Mouse (Mus musculus): Measurements from ENCODE around the gene Chchd10.
"Not testable (repeated sequence)": the region's sequence is repeated elsewhere in the genome, so short reads cannot be mapped to it uniquely, and the experiment has no call there.

The Chchd10 gene

GRCm38 (mm10) chr10:75932891-75933290, at the start of gene Chchd10:
Gene Chchd10, plus strand, starts transcription at chr10:75933130.
- DNase-seq (ENCODE audit: low spot score in 2 of 2), result no peak

- DNase-seq (ENCODE audit: low spot score in 2 of 2), result peak; percentile 71 to 73
These were observed 49.7 kb upstream of the Chchd10 start for GRCm38 (mm10) chr10:75883232-75883552.

- no peak for DNase-seq (ENCODE audit: low spot score in 2 of 2)
These were observed 48.2 kb upstream of the Chchd10 start for GRCm38 (mm10) chr10:75884742-75885141.

- not testable (repeated sequence) for DNase-seq (ENCODE audit: low spot score in 2 of 2)
These were observed 45.4 kb upstream of the Chchd10 start for GRCm38 (mm10) chr10:75887504-75887903.

- no peak for DNase-seq (ENCODE audit: low spot score in 2 of 2)
These were observed 43.4 kb upstream of the Chchd10 start for GRCm38 (mm10) chr10:75889406-75890153.

- DNase-seq (ENCODE audit: low spot score in 2 of 2), result peak; percentile 90
These were observed 39.7 kb upstream of the Chchd10 start, which contains the start of gene Derl3 for GRCm38 (mm10) chr10:75893089-75893750. Gene Derl3, plus strand, starts transcription at chr10:75893413.

- DNase-seq (ENCODE audit: low spot score in 2 of 2), result no peak
These were observed 38.3 kb upstream of the Chchd10 start for GRCm38 (mm10) chr10:75894601-75895000.

GRCm38 (mm10) chr10:75895730-75896129, 37.2 kb upstream of the Chchd10 start:
- no peak for DNase-seq (ENCODE audit: low spot score in 2 of 2)

GRCm38 (mm10) chr10:75896208-75896607, 36.7 kb upstream of the Chchd10 start:
- DNase-seq (ENCODE audit: low spot score in 2 of 2), result no peak

GRCm38 (mm10) chr10:75897373-75897772, 35.6 kb upstream of the Chchd10 start:
- peak in 1 of 2 experiments; percentile 45 for DNase-seq (ENCODE audit: low spot score in 2 of 2)

GRCm38 (mm10) chr10:75898039-75898564, 34.8 kb upstream of the Chchd10 start:
- DNase-seq (ENCODE audit: low spot score in 2 of 2), result no peak

- DNase-seq (ENCODE audit: low spot score in 2 of 2), result peak; percentile 26 to 69
These were observed 34.1 kb upstream of the Chchd10 start for GRCm38 (mm10) chr10:75898846-75899245.

- no peak for DNase-seq (ENCODE audit: low spot score in 2 of 2)
These were observed 28.5 kb upstream of the Chchd10 start for GRCm38 (mm10) chr10:75904391-75904790.

- no peak for DNase-seq (ENCODE audit: low spot score in 2 of 2)
These were observed 26.0 kb upstream of the Chchd10 start for GRCm38 (mm10) chr10:75906882-75907281.

GRCm38 (mm10) chr10:75910698-75911097, 22.2 kb upstream of the Chchd10 start:
- DNase-seq (ENCODE audit: low spot score in 2 of 2), result no peak

- DNase-seq (ENCODE audit: low spot score in 2 of 2), result no peak
These were observed 19.8 kb upstream of the Chchd10 start for GRCm38 (mm10) chr10:75913013-75913589.

- DNase-seq (ENCODE audit: low spot score in 2 of 2), result no peak
These were observed 17.4 kb upstream of the Chchd10 start for GRCm38 (mm10) chr10:75915557-75915956.

GRCm38 (mm10) chr10:75916840-75917239, 16.1 kb upstream of the Chchd10 start:
- no peak for DNase-seq (ENCODE audit: low spot score in 2 of 2)

- DNase-seq (ENCODE audit: low spot score in 2 of 2), result no peak
These were observed 13.9 kb upstream of the Chchd10 start for GRCm38 (mm10) chr10:75919026-75919425.

- peak; percentile 92 for DNase-seq (ENCODE audit: low spot score in 2 of 2)
These were observed 11.8 kb upstream of the Chchd10 start, which contains the start of gene Smarcb1 for GRCm38 (mm10) chr10:75921026-75921725. Gene Smarcb1, minus strand, starts transcription at chr10:75921617.

GRCm38 (mm10) chr10:75921726-75922560, 11.0 kb upstream of the Chchd10 start:
- no peak for DNase-seq (ENCODE audit: low spot score in 2 of 2)

Data from urinary bladder, adult 18-20 months (tissue).